Mouse (Mus musculus): Measurements from ENCODE around the gene P4hb. TPM values are rescaled to one million over a fixed set of nuclear protein-coding genes. Genes with fewer than 3 reads are reported as not detected.

P4hb gene
- polyA plus RNA-seq, 1 experiment: 105 TPM

DNA sequence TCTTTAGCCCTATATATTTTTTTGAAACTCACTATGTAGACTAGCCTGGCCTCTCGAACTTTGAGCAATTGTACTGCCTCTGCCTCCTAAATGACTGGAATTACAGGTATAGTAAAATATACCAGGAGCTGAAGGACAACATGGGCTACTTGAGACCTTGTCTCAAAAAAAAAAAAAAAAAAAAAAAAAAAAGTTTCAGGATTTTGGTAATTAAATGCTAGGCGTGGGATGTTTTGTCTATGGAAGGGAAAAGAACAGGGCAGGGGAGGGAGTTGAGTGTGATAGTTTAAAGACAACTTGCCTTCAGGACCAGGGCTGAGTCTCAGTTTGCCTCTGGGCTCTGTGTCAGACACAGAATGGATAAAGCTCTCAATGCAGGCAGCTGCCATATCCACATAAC is 2.0 kb upstream of the P4hb start:
- no peak for TF ChIP-seq POLR2A (IDR thresholded peaks at IDR 0.05; ENCODE audit: borderline replicate concordance, insufficient read depth, low read length)
- 80% methylated on average over 2 of the region's 2 CpGs for WGBS

DNA sequence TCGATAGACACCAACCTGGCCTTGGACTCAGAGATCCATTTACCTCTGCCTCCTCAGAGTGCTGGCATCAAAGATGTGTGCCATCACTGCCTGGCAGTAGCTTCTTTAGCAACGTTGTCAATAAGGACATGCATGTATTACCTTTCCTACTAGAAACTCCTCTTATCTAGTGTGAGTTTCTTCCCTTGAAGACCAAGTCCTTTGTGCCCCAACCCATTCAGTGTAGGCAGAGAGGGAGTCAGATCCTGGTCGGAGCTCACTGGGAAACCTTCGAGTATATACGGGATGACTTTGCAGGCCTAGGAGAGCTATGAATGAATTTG is 1.2 kb upstream of the P4hb start:
- no peak overlapping the region for H3K4me3 ChIP-seq (replicated peaks; ENCODE audit: insufficient read depth, low read depth, low read length)
- peaks cover 2% of the 10 kb centered on the region; the same call in 1 of the 2 replicates for H3K4me1 ChIP-seq (ENCODE audit: control insufficient read depth, insufficient read depth, low read length)
- no peak overlapping the region for H3K27ac ChIP-seq (ENCODE audit: insufficient read depth, low read length)
- WGBS: 31% methylated on average over 5 of the region's 5 CpGs
- no peak for DNase-seq
- TF ChIP-seq CTCF (IDR thresholded peaks at IDR 0.05; ENCODE audit: borderline replicate concordance, insufficient read depth, low read depth, low read length): no peak
- no peak for TF ChIP-seq POLR2A (IDR thresholded peaks at IDR 0.05; ENCODE audit: borderline replicate concordance, insufficient read depth, low read length)
- no peaks in the 10 kb centered on the region for H3K27me3 ChIP-seq (ENCODE audit: control insufficient read depth, insufficient read depth, low read length)

More for the DNA sequence above, 2.0 kb upstream of the P4hb start:
- H3K27ac ChIP-seq (ENCODE audit: insufficient read depth, low read length): no peak overlapping the region
- no peaks in the 10 kb centered on the region for H3K27me3 ChIP-seq (ENCODE audit: control insufficient read depth, insufficient read depth, low read length)
- H3K4me3 ChIP-seq (replicated peaks; ENCODE audit: insufficient read depth, low read depth, low read length): no peak overlapping the region
- H3K4me1 ChIP-seq (ENCODE audit: control insufficient read depth, insufficient read depth, low read length): peaks cover 10% of the 10 kb centered on the region
- no peak for DNase-seq

DNA sequence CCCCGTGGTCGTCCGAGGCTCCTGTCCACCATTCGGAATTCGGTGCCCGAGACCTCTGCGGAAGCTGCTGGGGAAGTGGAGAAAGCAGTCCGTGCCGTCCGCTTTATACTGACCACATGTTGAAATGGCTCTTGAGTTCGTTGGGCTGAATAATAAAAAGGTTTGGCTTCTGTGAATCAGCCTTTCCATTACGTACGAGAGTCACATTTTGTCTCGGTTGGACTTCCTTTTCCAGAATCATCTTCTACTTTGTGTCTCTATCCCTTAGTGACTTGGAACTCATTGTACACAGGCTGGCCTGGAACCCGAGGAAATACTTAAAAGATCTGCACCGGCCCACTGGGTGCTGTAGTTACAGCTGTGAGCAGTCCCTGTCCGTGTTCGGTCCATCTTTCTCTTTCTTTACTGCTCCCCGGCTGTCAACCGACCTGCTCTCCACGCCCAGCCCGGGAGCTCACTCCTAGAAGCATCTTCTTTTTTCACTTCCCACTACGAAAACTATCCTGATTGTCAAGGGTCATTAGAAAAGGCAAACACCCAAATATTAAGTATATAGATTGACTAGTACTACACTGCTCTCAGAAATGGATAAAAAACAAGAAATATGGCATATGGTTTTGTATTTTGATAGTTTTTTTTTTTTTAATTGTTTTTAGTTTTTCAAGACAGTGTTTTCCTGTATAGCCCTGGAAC is 678 bp upstream of the P4hb start:
- no peak for TF ChIP-seq POLR2A (IDR thresholded peaks at IDR 0.05; ENCODE audit: borderline replicate concordance, insufficient read depth, low read length)
- TF ChIP-seq CTCF (IDR thresholded peaks at IDR 0.05; ENCODE audit: borderline replicate concordance, insufficient read depth, low read depth, low read length): no peak
- Histone ChIP-seq H3K27ac (ENCODE audit: insufficient read depth, low read length) (peak overlapping the region; percentile 78), H3K27me3 (ENCODE audit: control insufficient read depth, insufficient read depth, low read length) (no peaks in the 10 kb centered on the region), H3K4me1 (ENCODE audit: control insufficient read depth, insufficient read depth, low read length) (no peaks in the 10 kb centered on the region), H3K4me3 (replicated peaks; ENCODE audit: insufficient read depth, low read depth, low read length) (peak overlapping the region; percentile 86)
- 0% methylated on average over 23 of the region's 23 CpGs for whole genome bisulfite sequencing
- DNase-seq: no peak

DNA sequence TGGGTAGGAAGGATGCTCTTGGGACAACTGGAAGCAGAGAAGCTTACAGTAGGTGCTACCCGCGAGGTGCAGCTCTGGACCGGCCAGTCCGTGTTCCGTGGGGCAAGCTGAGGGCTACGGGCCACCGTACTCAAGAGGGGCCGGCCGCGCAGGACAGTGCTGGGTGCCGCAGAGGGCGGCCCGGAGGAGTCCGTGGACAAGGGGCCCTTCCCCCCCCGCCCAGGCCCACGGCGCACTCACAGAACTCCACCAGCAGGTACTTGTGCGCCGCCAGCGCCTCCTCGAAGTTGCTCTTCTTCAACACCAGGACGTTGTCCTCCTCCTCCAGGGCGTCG is 669 bp downstream of the P4hb start:
- Histone ChIP-seq H3K27me3 (ENCODE audit: control insufficient read depth, insufficient read depth, low read length) (no peaks in the 10 kb centered on the region), H3K4me1 (ENCODE audit: control insufficient read depth, insufficient read depth, low read length) (no peaks in the 10 kb centered on the region), H3K27ac (ENCODE audit: insufficient read depth, low read length) (peak overlapping the region; percentile 63), H3K4me3 (replicated peaks; ENCODE audit: insufficient read depth, low read depth, low read length) (peak overlapping the region; percentile 92)
- DNase-seq: no peak
- under 1% methylated on average over 22 of the region's 24 CpGs for WGBS
- TF ChIP-seq POLR2A (IDR thresholded peaks at IDR 0.05; ENCODE audit: borderline replicate concordance, insufficient read depth, low read length): no peak
- TF ChIP-seq CTCF (IDR thresholded peaks at IDR 0.05; ENCODE audit: borderline replicate concordance, insufficient read depth, low read depth, low read length): no peak

DNA sequence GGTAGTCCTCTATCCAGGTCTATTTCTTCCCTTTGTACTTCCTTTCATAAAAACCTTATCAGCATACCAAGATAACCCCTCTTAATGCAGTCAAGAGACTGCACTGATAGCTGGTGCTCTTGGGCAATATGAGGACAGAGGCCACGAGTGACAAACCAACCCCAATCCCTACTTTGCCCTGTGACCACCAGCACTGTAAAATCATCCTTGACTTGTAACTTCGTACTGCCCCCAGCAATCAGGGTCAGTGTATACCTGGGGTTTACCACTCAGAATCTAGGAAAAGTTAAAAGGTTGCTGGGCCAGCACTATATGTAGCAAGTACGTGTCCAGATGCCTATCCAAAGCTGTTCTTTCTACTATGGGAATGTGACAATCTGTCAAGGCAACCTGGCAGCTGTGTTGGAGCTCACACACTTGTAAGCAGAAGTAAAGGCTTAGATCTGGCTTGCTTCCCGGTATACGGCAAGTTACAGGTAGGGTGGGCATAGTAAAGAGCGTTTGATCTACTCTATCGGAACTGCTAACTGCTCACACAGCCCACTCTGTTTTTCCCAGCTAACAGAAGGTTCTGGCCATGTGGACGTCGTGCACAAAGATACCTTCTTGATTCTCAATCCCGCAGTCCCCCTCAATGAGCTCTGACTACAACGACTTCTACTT is 1.2 kb downstream of the P4hb start:
- DNase-seq: no peak
- TF ChIP-seq POLR2A (IDR thresholded peaks at IDR 0.05; ENCODE audit: borderline replicate concordance, insufficient read depth, low read length) (no peak), CTCF (IDR thresholded peaks at IDR 0.05; ENCODE audit: borderline replicate concordance, insufficient read depth, low read depth, low read length) (no peak)
- Histone ChIP-seq H3K4me3 (replicated peaks; ENCODE audit: insufficient read depth, low read depth, low read length) (peak overlapping the region; percentile 92), H3K27me3 (ENCODE audit: control insufficient read depth, insufficient read depth, low read length) (no peaks in the 10 kb centered on the region), H3K4me1 (ENCODE audit: control insufficient read depth, insufficient read depth, low read length) (no peaks in the 10 kb centered on the region), H3K27ac (ENCODE audit: insufficient read depth, low read length) (peak overlapping the region; percentile 63; the same call in 1 of the 2 replicates)
- 8% methylated on average over 11 of the region's 11 CpGs for WGBS

DNA sequence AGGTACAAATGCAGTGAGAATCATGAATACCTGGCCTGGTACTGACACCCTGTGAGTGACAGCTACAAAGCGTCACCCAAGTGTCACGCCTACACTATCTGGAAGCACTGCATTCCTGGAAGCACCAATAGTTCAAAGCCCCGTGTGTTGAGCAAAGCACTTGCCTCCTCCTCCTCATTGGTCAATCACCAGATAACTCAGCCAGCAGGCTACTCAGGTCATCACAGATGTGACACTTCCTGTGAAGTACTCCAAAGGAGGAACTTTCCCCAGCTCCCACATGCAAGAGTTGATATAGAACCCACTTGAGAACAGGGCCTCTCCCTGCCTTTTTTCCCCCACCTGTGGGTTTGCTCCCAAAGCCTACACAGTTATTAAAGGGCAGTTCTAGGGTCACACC is 1.9 kb downstream of the P4hb start:
- Histone ChIP-seq H3K4me1 (ENCODE audit: control insufficient read depth, insufficient read depth, low read length) (no peaks in the 10 kb centered on the region), H3K4me3 (replicated peaks; ENCODE audit: insufficient read depth, low read depth, low read length) (no peak overlapping the region), H3K27me3 (ENCODE audit: control insufficient read depth, insufficient read depth, low read length) (no peaks in the 10 kb centered on the region), H3K27ac (ENCODE audit: insufficient read depth, low read length) (no peak overlapping the region)
- WGBS: 86% methylated on average over 3 of the region's 3 CpGs
- TF ChIP-seq CTCF (IDR thresholded peaks at IDR 0.05; ENCODE audit: borderline replicate concordance, insufficient read depth, low read depth, low read length): no peak
- TF ChIP-seq POLR2A (IDR thresholded peaks at IDR 0.05; ENCODE audit: borderline replicate concordance, insufficient read depth, low read length): no peak
- no peak for DNase-seq

DNA sequence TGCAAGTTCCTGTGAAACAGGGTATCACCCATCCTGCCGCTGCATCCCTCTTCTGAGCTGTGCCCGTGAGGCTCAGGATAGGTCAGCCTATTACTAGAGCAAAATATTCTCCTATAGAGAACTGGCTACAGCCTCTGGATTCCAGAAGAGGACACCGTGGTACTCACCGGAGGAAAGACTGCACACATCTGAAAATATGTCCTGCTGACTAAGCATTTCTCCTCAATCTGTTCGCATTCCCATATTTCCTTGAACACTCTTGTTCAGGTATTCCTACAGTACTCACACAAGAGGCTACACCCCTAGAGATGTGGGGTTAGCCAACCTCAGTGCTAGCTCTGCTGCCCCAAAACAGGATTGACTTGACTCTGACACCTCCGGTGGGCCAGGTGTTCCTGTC is 4.7 kb downstream of the P4hb start:
- Histone ChIP-seq H3K27ac (ENCODE audit: insufficient read depth, low read length) (no peak overlapping the region), H3K27me3 (ENCODE audit: control insufficient read depth, insufficient read depth, low read length) (no peaks in the 10 kb centered on the region), H3K4me3 (replicated peaks; ENCODE audit: insufficient read depth, low read depth, low read length) (no peak overlapping the region), H3K4me1 (ENCODE audit: control insufficient read depth, insufficient read depth, low read length) (no peaks in the 10 kb centered on the region)
- 89% methylated on average over 6 of the region's 6 CpGs for WGBS
- no peak for DNase-seq
- TF ChIP-seq CTCF (IDR thresholded peaks at IDR 0.05; ENCODE audit: borderline replicate concordance, insufficient read depth, low read depth, low read length) (no peak), POLR2A (IDR thresholded peaks at IDR 0.05; ENCODE audit: borderline replicate concordance, insufficient read depth, low read length) (no peak)

DNA sequence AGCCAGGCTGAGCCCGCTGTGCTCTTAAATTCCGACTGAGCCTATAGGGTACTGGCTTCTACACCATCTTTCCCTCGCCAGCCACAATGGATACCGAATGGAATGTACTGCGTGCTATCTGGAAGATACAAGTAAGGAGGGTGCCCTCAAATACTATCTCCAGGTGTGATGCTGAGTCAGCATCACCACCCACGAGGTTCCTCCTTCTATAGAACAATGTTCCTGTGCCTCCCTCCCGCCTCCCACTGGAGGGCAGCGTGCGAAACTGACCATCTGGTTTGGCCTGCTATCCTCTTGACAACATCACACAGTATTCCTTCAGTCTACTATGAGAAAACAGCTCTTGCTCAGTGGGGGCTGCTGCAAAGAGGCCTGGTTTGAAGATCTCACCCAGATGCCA is 7.9 kb downstream of the P4hb start:
- TF ChIP-seq CTCF (IDR thresholded peaks at IDR 0.05; ENCODE audit: borderline replicate concordance, insufficient read depth, low read depth, low read length): no peak
- no peak for TF ChIP-seq POLR2A (IDR thresholded peaks at IDR 0.05; ENCODE audit: borderline replicate concordance, insufficient read depth, low read length)
- Histone ChIP-seq H3K27ac (ENCODE audit: insufficient read depth, low read length) (no peak overlapping the region), H3K4me1 (ENCODE audit: control insufficient read depth, insufficient read depth, low read length) (no peaks in the 10 kb centered on the region), H3K27me3 (ENCODE audit: control insufficient read depth, insufficient read depth, low read length) (no peaks in the 10 kb centered on the region), H3K4me3 (replicated peaks; ENCODE audit: insufficient read depth, low read depth, low read length) (no peak overlapping the region)
- WGBS: 77% methylated on average over 9 of the region's 9 CpGs
- DNase-seq: no peak

Data from cerebellum, adult 2 months (tissue).